Mouse (Mus musculus) MEL (cell line): ENCODE measurements around the gene Ermard.
"Not testable (repeated sequence)": the region's sequence is repeated elsewhere in the genome, so short reads cannot be mapped to it uniquely, and the experiment has no call there.

Experiments
- JUND ChIP-seq: IDR thresholded peaks from 2 replicates; pipeline ENCODE4 v1.6.1; 2011; ENCODE audit warnings: low read depth, mild to moderate bottlenecking, improper control_type of control experiment, low read length
- TCF12 ChIP-seq: IDR thresholded peaks from 2 replicates; pipeline ENCODE4 v1.6.1; 2014; ENCODE audit warnings: low read depth, mild to moderate bottlenecking, inconsistent platforms, low read length, improper control_type of control experiment, moderate library complexity
- ZC3H11A ChIP-seq: IDR thresholded peaks from 2 replicates; pipeline ENCODE4 v1.6.1; 2012; ENCODE audit warnings: low read depth, mild to moderate bottlenecking, inconsistent platforms, low read length, improper control_type of control experiment

GRCm38 (mm10) chr17:15021503-15022220, 19.3 kb upstream of the Ermard start:
- not testable (repeated sequence) for TF ChIP-seq ZC3H11A, JUND, TCF12
